Mouse (Mus musculus) left cerebral cortex, postnatal 14 days (tissue): Measurements from ENCODE around the gene Wfdc11. TPM values are rescaled to one million over a fixed set of nuclear protein-coding genes. Genes with fewer than 3 reads are reported as not detected.
"Not testable (repeated sequence)": the region's sequence is repeated elsewhere in the genome, so short reads cannot be mapped to it uniquely, and the experiment has no call there.

Experiments
- DNase-seq, 2 experiments: peaks; one replicate each; pipeline ENCODE4 v3.0.0; 2021 to 2022; ENCODE audit warnings: low spot score in 2 of 2, mixed read lengths in 1 of 2
- intact Hi-C: fragments of 180-260 bp; cut with DNase I; formaldehyde crosslinking; loops from one replicate; pipeline ENCODE4 v1.15.1; 2025
- total RNA-seq, 2 experiments: library from RNA; stranded (reverse); gene quantifications; 2 replicates each; pipeline ENCODE4 v1.2.3; 2021

Gene Wfdc11
- total RNA-seq, 2 experiments from 2014 or later = not detected

DNA sequence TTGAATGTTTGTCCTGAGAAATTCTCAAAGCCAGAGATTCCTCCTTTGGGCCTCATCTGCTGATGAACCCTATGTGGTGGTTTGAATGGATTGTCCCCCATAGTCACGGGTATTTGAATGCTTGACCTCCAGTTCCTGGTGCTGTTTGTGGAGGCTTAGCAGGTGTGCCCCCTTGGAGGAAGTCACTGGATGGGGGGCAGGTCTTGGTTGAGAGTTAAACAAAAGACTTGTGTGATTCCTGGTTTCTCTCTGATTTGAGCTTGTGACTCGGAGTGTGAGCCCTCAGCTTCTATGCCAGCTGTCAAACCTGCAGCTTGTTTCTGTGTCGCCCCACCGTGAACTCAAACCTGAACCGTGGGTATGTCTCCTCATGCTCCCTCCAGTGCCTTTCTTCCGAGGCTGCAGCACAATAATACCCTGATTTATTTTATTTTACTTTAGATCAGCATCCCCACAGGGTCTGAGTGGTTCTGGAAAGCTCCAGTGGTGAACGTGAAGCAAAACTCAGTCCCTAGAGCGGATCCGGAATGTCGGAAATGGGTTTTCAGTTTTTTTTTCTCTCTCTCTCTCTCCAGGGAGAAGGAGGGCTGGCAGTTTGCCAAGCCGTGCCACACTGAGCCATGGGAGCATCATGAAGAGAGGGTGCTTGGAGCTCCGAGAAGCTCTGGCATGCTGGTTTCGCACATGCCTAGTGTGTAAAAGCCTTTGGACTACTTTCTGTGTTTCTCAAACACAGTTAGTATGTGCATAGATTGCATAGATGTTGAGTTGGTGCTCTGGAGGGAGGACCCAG, 31.8 kb downstream of the Wfdc11 start:
- DNase-seq = peak; percentile 14 to 22

DNA sequence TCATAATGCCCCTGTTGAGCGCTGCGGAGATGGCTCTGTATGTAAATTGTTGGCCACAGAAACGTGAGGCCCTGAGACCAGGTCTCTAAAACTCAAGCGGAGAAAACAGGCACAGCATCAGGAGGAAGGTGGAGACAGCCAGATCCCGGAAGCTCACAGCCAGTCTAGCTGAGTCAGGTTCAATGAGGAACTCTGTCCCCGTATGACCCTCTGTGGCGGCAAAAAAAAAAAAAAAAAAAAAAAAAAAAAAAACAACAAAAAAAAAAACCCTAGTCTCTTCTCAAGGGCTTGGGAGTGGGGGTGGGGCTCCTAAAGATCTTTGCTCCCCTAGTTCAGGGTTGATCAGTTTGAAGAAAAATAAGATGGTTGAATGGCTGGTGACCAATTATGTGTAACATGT, 32.8 kb downstream of the Wfdc11 start:
- intact Hi-C loops = no loop called here
- DNase-seq = peak in 1 of 2 experiments; percentile 14

More for the DNA sequence above, 31.8 kb downstream of the Wfdc11 start:
- intact Hi-C loops = no loop called here

DNA sequence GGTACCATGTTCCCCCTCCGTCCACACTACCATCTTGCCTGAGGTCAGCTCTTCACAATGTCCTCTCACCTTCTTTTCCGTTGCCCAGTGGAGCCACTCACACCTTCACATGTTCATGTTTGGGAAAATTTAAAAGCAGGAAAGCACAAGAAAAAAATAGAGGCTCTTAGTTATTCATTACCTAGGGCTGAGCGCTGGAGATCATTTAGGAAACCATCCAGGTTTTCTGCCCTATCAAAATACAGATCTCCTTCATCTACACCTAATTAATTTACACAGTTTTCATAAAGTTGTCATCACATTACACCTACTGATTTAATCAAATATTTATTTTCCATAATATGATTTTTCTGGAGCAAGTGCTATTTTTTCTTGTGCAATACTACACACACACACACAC, 35.2 kb downstream of the Wfdc11 start, which contains the start of gene Wfdc16:
Wfdc16 (minus strand) TSS at position 101 of the 400 bp plus-strand sequence.
- no peak for DNase-seq
- intact Hi-C loops = no loop called here

GRCm38 (mm10) chr2:164635266-164635665, 38.6 kb downstream of the Wfdc11 start:
- intact Hi-C loops = no loop called here
- no peak for DNase-seq

GRCm38 (mm10) chr2:164621775-164622174, 52.1 kb downstream of the Wfdc11 start:
- intact Hi-C loops = no loop called here
- DNase-seq = no peak

- intact Hi-C loops = no loop called here
- DNase-seq = no peak
These were observed 54.8 kb downstream of the Wfdc11 start for GRCm38 (mm10) chr2:164619050-164619449.

- intact Hi-C loops = no loop called here
- no peak for DNase-seq
These were observed 58.5 kb downstream of the Wfdc11 start for GRCm38 (mm10) chr2:164615386-164615785.

- intact Hi-C loops, DNase-seq: not testable (repeated sequence)
These were observed 60.4 kb downstream of the Wfdc11 start, which contains the start of the genes Wfdc6b and Wfdc8 for GRCm38 (mm10) chr2:164613471-164613870. TSS of gene Wfdc6b (plus strand) at chr2:164613522. TSS of gene Wfdc8 (minus strand) at chr2:164613626.

Other genes with a start within 250 kb of the Wfdc11 start
- 10 to 100 TPM; 60.0 to 79.0 TPM for gene Sdc4, start 230.2 kb downstream of the Wfdc11 start, total RNA-seq
- gene Sys1, start 217.1 kb downstream of the Wfdc11 start, total RNA-seq = 10 to 100 TPM; 38.0 to 44.4 TPM
- 10 to 100 TPM in 1 of 2 experiments, 1 to 10 TPM in 1; 1.9 to 12.2 TPM for gene Gm20458, start 213.1 kb downstream of the Wfdc11 start, total RNA-seq
- not detected for gene Trp53tg5, start 200.4 kb downstream of the Wfdc11 start, total RNA-seq
- gene Dbndd2, start 188.0 kb downstream of the Wfdc11 start, total RNA-seq = 100 to 1,000 TPM; 112 to 116 TPM
- gene Pigt, start 176.6 kb downstream of the Wfdc11 start, total RNA-seq = 100 to 1,000 TPM; 115 to 122 TPM
- 1 to 10 TPM; 1.0 to 1.6 TPM for gene Wfdc2, start 111.7 kb downstream of the Wfdc11 start, total RNA-seq
- gene Spint3, start 100.6 kb downstream of the Wfdc11 start, total RNA-seq = not detected
- under 1 TPM; 0.72 to 0.92 TPM for gene Wfdc6a, start 88.6 kb downstream of the Wfdc11 start, total RNA-seq
- gene Eppin, start 80.5 kb downstream of the Wfdc11 start, total RNA-seq = not detected
- gene Wfdc6b, start 60.6 kb downstream of the Wfdc11 start, total RNA-seq = not detected
- gene Wfdc8, start 60.5 kb downstream of the Wfdc11 start, total RNA-seq = not detected
- gene Wfdc16, start 35.3 kb downstream of the Wfdc11 start, total RNA-seq = not detected
- gene Wfdc10, start 18.0 kb downstream of the Wfdc11 start, total RNA-seq = not detected
- not detected for gene Wfdc9, start 17.5 kb downstream of the Wfdc11 start, total RNA-seq
- gene Wfdc13, start 11.0 kb upstream of the Wfdc11 start, total RNA-seq = not detected
- not detected for gene Spint4, start 24.4 kb upstream of the Wfdc11 start, total RNA-seq
- not detected for gene Spint5, start 41.2 kb upstream of the Wfdc11 start, total RNA-seq
- gene Wfdc3, start 71.8 kb upstream of the Wfdc11 start, total RNA-seq = 1 to 10 TPM in 1 of 2 experiments, under 1 TPM in 1; 0.92 to 1.1 TPM
- 10 to 100 TPM; 32.8 to 35.6 TPM for gene Dnttip1, start 71.9 kb upstream of the Wfdc11 start, total RNA-seq
- 1 to 10 TPM; 2.0 to 3.0 TPM for gene Ube2c, start 95.8 kb upstream of the Wfdc11 start, total RNA-seq
- 1 to 10 TPM in 1 of 2 experiments, not detected in 1; 1.1 TPM for gene Tnnc2, start 105.9 kb upstream of the Wfdc11 start, total RNA-seq
- 10 to 100 TPM; 46.0 to 46.8 TPM for gene Snx21, start 111.7 kb upstream of the Wfdc11 start, total RNA-seq
- gene Acot8, start 130.8 kb upstream of the Wfdc11 start, total RNA-seq = 10 to 100 TPM; 25.8 to 27.7 TPM
- gene Zswim3, start 131.0 kb upstream of the Wfdc11 start, total RNA-seq = 1 to 10 TPM; 7.7 to 8.3 TPM
- gene Zswim1, start 148.6 kb upstream of the Wfdc11 start, total RNA-seq = 10 to 100 TPM; 21.4 to 22.0 TPM
- gene Spata25, start 154.4 kb upstream of the Wfdc11 start, total RNA-seq = not detected
- 10 to 100 TPM; 88.4 to 91.6 TPM for gene Ctsa, start 158.8 kb upstream of the Wfdc11 start, total RNA-seq
- gene Neurl2, start 159.4 kb upstream of the Wfdc11 start, total RNA-seq = 1 to 10 TPM; 3.6 to 4.5 TPM
- gene Pltp, start 183.6 kb upstream of the Wfdc11 start, total RNA-seq = 10 to 100 TPM; 86.5 to 92.3 TPM
- gene Pcif1, start 205.2 kb upstream of the Wfdc11 start, total RNA-seq = 10 to 100 TPM; 38.7 to 41.4 TPM
- gene Zfp335, start 237.7 kb upstream of the Wfdc11 start, total RNA-seq = 10 to 100 TPM; 24.1 to 25.4 TPM